Mouse (Mus musculus) heart, adult 11 months (tissue): ENCODE data around the gene Gm44502.

ENCODE experiments used
- DNase-seq: peaks from one replicate; pipeline ENCODE4 v3.0.0; 2022

The Gm44502 gene

DNA sequence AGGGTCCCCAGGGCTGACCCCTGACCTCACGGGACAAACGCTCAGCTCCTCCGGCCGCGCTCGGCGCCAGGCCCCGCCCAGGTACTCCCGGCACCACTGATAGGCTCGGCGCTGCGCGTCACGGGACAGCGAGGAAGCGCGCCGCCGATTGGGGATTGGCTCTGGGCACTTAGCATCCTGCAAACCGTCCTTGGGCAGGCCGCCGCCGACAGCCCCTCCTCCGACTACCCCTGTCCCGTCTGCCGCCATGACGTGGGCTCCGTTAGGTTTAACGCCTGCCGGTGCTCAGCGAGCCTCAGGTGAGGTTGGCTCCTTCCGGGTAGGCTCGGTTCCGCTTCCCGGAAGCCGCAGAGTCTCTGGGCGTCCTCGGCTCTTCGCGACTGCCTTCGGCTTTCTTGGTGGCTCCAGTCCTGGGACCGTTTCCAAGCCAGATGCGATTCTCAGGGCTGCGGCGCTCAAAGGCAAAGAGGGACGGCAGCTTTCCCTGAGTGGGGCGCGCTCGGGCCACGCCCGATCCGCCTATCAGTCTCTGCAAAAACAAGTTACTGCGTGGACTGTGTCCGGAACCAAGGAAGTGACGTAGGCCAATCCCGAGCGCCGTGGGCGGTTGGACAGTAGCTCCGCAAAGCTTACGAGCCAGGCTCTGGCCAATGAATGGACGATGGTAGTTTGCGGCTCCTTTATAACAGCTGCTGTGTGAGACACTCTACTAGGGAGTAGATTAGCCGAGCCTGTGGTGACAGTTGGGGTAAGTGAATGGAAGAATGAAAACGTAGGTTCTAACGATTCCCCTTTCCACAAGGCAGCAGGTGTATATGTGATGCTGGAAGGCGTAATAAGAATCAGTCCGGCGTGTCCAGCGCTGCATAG, at the start of gene Gm44502, which contains the start of the genes C730034F03Rik and Chkb:
Gene Gm44502 (minus strand): TSS at position 345 of the 870 bp plus-strand sequence.
Gene C730034F03Rik (plus strand): TSS at position 238 of the 870 bp plus-strand sequence.
Gene Chkb (minus strand): TSS at position 557 of the 870 bp plus-strand sequence.
- DNase-seq, result peak; percentile 100

DNA sequence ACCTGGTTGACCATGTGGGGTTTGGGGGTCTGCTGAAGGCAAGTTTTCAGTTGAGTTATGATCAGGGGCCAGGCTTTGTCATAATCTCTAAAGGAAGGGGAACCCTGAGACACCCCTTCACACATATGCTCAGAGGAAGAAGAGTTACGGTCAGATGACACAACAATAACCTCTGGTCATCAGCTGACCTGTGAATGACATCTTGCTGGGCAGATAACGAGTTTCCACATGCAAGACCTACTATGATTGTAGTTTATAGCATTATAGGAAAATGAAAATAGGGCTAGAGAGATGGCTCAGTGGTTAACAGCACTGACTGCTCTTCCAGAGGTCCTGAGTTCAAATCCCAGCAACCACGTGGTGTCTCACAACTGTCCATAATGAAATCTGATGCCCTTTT, 49.1 kb upstream of the Gm44502 start:
- no peak for DNase-seq

DNA sequence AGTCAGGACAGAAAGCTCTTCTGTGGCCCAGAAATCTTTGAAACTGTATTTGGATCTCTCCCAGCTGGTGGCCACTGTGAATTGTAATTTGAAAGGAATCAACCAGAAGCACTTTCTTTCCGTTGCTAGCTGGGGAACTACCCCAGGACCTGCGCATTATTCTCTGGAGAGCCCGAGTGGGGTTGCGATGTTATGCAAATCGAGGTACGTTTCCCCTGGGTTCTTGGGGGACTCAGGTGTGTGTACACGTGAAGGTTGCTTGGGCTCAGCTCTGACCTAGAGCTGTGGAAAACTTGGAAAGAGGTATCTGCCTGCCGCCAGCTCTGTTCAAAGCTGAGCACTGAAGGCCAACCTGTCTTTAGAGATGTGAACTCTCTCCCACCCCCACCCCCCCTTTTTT, 48.3 kb upstream of the Gm44502 start:
- DNase-seq, result peak; percentile 90

DNA sequence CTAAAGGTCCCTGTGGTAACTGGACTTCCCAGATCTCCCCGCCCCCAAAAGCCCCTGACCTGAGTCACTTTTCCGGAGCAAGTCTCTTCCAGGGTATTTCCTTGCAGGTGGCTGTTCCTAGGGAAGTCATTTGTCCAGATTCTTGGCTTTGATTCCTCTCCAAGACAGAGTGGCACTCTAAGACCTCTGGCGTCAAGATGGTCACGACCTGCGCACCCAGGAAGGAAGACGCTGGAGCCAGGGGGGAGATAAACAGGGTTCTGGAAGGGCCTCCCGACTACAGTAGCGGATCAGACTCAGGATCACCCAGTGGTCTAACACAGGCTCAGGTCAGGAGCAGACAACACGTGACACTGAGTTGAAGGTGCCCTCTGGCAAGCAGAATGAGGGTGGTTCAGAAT, 47.6 kb upstream of the Gm44502 start, which contains the start of gene Arsa:
Gene Arsa (minus strand): TSS at position 335 of the 401 bp plus-strand sequence.
- DNase-seq, result peak; percentile 98

DNA sequence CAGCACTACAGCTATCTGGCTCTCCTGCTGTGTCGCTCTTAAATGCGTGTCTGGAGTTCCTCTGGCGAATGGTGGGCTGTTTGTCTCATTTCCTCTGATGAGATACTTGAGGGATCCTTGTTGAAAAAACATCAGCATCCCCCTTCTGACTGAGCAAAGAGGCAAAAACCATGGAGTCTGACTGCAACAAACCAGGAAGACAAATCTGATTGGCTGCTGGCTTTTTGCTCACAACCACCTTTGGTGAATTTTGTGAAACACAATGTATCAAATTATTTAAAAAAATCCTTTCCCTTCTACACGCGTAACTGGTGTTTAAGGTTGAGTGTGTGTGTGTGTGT, 46.9 kb upstream of the Gm44502 start:
- no peak for DNase-seq

DNA sequence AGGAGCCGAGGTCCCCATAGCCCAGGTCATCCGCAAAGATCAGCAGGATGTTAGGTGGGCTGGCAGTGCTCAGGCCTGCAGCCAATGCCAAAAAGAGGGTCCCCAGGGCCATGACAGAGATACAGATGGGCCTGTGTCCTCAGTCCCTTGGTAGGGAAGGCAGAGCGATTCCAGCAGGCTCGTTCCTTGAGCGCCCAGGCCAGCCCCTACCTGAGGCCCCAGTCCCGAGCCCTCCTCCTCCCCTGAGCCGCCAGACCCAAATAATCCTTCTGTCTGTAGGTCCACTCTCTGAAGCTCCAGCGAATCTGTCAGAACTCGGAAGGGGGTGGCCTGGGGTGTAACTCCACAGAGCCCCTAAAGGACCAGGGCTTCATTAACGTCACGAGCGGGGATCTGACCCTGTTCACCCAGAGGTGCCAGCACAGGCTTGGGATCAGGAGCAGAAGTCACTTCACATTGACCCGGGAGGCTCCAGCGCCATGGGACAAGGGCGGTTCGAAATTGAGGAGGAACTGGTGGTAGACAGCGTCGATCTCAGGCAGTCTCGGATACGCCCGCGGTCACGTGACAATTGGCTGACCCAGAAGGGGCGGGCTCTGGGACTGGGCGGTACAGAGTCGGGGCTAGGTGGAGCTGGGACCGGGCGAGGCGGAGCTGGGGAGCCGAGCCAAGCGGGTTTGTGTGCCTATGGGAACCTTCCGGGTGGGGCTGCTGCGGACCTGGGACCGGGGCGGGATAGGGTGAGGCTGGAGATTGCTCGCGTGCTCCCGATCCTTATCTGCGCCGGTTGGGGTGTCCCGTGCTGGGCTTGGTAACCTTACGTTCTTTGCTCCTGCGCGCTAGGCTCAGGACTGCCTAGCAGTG, 46.3 kb upstream of the Gm44502 start:
- DNase-seq, result peak; percentile 100

DNA sequence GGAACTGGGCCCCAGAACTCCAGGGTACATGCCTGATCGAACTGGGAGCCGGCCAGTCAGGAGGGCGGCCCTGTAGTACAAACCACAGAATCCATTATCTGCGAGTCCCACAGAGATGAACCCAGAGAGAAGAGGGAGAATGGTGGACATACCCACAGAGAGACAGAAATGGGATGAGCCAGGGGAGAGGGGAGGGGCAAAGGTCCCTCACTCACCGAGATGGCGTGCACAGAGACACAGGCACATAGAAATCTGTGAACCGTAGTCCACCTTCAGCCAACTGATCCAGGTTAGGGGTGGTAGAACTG, 45.8 kb upstream of the Gm44502 start:
- DNase-seq, result peak; percentile 95

DNA sequence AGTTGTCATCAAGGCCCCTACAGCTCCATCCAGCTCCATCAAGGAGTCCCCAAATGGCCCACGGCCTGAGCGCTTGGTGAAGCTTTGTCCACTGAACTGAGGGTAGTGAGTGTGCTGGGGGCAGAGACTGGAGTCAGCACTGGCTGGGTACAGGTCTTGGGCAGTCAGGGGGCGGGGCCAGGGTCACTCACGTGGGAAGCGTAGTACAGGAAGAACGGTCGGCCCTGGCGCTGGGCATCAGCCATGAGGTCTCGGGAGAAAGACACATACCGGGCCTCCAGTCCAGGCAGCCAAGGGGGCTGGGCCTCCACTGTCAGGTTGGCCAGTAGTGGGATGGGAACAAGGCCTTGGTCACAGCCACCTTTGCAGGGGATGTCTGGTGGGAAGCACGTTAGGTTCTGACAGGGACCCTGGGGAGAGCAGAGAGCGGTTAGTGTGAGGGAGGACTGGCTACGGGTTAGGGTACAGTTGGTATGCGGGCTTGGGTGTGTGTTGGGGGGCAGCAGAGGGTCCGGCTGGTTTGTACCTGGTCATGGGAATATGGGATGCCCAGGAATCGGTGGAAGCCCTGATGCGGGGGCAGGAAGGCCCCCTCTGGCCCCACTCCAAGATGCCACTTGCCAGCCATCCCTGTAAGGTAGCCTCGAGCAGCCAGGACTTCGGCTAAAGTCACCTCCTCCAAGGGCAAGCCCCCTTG, 45.2 kb upstream of the Gm44502 start:
- DNase-seq, result peak; percentile 94

DNA sequence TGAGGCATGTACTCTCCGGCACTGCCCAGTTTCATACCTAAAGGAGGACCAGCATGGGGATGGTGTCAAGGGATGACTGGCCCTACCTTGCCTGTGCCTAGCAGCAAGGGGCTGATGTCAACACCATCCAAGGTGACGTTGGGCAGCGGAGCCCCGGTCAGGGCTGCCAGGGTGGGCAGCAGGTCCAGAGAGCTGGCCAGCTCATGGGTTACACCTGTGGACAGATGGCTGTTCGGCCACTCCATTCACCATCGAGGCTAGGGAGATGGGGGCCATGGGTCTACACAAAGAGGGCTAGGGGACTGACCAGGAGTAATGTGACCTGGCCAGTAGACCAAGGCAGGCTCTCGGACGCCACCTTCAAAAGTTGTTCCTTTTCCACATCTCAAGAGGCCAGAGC, 44.4 kb upstream of the Gm44502 start:
- DNase-seq, result peak; percentile 94

DNA sequence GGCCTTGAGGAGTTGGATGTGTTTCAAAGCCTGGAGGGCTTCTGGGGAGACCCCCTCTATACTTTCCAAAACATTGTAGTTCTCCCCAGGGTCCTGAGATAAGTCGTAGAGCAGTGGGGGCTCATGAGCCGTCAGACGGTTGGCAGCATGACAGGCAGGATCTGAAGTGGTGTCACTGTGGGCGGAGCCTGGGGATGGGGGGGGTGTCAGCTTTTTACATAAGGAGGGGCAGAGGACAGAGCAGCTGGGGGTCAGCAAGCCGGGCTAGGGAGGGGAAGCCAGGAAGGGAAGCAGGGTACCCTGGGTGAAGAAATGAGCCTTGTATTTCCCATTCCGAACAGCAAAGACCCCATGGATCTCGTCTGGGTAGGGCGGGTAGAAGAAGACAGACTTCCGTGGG, 43.9 kb upstream of the Gm44502 start:
- DNase-seq, result peak; percentile 91

DNA sequence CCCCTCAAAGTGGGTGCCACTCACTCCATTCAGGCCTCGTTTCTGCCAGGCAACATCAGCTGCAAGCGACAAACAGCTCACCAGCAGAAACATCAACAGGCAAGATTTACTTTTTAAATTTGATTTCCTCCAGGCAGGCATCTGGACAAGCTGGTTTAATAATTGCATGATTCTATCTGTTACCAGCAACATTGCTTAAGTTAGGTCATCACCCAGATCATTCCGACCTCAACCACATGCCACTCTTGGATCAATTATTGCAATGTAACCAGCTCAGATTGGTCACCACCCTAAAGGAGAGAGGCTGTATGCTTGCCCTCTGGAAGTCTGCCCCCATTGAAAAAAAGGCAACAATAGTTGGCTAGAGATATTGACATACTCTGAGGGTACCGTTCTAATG, 42.0 kb upstream of the Gm44502 start:
- DNase-seq, result no peak

DNA sequence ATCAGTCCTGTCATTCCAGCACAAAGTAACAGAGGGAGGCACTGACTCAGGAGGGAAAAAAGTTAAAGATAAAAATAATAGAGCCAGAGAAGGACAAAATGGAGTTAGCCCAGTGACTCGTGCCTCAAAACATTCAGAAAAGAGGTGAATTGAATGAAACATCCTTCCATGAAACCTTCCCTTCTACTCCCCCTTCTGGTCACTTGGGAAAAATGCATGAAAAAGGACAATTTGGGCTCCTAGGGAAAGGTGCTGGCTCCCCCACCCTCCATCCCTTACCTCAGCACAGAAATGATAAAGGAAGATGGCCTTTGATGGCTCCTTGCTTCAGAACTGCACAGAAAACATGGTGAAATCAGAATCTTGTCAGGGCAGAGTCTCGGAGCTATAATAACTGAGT, 39.1 kb upstream of the Gm44502 start:
- DNase-seq, result peak; percentile 69

DNA sequence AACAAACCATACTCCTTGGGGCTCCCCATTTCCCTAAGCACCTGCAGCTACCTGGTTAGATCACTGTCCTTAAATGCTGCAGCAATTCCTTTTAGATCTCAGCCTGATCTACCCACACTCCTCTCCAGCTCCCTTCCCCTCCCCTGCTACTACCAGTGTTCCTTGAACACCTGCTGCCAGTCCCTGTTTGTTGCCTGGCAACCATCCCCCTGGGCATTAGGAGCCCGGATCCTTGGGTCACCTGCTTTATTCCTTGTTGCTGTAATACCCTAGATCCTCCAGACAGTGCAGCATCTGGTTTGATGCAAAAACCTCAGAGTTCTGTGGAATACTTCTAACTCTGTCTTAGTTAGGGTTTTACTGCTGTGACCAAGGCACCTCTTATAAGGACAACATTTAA, 35.6 kb upstream of the Gm44502 start:
- DNase-seq, result peak; percentile 76

DNA sequence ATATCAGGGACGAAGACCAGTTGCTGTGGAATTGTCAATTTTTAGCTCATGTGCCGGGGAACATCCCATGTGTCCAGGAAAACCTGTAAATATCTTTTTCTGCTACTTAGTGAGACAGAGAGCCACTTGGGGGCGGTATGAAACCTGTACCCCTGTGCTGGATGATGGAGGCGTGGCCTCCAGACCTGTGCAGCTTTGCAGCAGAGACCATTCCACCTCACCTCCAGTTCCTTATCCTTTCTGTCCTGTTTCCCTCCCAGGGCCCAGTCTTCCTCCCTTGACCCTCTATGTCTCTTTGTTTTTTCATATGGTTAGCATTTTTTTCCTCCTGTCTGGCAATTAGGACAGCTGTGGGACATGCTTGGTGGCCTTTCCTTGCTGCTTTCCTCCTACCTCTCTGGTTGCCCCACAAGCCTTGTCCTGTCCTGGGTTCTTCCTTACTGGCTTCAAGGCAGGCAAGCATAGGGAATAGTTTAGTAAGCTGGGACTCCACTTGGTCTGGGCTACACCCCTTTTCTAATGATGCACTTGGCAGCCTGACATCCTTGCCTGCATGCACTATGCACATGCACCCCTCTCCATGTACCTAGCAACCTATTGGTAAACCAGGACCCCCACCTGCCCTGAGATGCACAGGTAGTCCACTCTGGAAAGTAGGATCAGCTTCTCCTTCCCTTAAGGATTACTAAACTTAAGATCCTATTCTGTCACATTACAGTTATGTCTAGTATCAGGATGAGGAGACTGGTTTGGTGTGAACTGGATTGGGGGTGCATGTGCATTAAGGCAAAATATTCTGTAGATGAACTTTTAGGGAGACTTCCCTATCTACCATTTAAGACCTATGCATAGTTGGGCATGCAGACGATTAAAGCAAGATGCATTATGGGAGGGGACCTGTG, 34.1 kb upstream of the Gm44502 start:
- peak; percentile 88 for DNase-seq

DNA sequence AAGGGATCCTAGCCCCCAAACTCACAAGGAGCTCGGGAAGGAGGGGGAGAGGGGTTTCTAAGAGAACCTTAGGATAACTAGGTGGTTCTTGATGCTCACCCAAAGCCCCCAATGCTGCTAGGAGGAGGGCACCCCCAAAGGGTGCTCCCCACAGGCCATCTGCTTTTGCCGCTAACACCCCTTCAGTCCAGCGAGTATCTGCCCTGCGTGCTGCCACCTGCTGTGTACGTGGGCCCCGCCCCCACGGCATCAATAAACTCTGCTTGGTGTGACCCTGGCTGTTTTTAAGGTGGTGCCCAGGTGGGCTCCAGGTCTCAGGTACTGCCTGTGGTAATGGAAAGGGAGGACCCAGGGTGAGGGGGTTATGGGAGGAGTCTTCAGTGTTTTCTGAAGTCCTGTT, 32.7 kb upstream of the Gm44502 start:
- peak; percentile 71 for DNase-seq

DNA sequence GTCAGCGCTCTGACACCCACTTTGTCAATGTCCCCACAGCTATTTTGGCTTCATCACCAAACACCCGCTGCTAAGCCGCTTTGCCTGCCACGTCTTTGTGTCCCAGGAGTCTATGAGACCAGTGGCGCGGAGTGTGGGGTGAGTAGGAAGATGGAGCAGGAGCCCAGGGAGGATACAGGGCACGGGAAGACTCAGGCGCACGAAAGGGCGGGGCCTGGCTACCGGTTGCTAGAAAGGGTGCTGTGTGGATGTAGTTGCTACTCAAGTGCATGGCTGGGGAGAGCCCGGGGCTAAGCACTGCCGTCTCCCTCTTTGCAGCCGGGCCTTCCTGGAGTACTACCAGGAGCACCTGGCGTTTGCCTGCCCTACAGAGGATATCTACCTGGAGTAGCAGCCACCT, 31.8 kb upstream of the Gm44502 start:
- peak; percentile 87 for DNase-seq

DNA sequence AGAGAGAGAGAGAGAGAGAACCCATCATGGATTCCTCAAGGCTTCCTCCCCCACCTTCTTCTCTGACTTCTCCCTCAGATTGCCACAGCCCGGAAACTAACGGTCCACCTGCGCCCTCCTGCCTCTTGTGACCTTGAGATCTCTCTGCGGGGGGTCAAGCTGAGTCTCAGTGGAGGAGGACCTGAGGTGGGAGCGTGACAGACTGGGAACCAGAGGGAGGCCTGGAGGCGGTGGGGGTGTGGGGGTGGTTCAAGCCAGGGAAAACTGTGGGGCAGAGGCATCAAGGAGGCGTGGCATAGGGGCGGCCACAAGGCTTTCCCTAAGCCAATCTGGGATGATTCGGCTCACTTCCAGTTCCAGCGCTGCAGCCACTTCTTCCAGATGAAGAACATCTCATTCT, 30.8 kb upstream of the Gm44502 start:
- DNase-seq, result peak; percentile 77

DNA sequence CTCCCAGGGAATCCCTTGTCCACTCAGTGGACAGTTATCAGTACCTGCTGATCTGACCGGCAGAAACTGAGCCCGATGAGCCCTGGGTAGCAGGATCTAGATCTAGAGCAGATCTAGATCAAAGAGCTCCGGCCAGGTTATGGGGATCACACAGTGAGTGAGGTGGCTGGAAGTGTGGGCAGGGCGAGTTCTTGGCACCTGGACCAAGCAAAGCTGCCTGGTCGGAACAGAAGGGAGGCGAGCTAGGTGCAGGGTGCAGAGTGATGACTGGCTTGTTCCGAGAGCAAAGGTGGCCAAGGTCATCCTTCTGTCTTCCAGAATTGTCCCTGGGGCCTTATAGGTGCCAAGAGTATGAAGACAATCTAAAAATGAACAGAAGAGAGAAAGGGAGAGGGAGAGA, 30.3 kb upstream of the Gm44502 start:
- DNase-seq, result peak; percentile 56

DNA sequence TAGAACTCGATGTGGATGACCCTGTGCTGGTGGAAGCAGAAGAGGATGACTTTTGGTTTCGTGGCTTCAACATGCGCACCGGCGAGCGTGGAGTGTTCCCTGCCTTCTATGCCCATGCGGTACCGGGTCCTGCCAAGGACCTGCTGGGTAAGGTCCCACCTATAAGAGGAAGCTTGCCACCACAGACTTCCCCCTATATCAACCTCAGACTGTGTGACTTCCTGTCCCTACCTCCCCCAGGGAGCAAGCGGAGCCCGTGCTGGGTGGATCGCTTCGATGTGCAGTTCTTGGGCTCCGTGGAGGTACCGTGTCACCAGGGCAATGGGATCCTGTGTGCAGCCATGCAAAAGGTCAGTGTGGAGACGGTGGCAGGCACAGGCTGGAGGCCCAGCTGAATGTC, 29.4 kb upstream of the Gm44502 start:
- DNase-seq, result peak; percentile 79

DNA sequence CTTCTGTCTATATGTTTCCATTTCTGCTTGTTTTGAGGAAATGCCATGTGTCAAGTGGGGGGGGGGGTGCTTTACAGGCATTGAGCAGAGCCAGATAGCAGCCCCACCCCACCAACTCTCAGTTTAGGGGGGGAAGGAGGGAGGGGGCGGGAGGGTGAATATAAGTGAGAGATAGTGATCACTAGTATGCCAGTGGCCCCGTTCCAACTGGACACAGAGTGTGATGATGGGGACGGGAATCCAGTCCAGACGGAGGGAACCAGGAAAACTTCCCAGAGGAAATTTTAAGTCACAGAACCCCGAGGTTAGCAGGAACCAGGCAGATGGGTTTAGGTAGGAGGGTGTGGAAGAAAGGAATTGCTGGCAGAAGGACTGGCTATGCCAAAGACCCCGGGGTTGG, 26.1 kb upstream of the Gm44502 start:
- peak; percentile 50 for DNase-seq

DNA sequence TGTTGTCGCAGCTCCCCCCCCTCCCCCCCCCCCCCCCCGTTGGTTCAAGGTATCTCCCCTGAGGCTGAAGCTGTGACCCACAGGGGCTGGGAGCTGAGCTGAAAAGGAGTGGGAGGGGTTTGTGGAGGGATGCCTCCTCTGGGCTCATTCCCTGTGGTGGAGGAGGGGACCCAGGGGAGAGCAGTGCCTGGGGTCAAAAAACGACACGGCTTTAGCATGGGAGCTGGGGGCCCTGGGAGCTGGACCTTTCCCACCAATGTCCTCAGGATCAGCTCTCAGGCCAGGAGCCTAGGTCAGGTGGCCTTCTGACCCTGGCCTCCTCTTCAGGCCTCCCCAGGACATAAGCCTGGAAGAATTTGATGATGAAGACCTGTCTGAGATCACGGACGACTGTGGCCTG, 25.4 kb upstream of the Gm44502 start:
- DNase-seq, result peak; percentile 74

DNA sequence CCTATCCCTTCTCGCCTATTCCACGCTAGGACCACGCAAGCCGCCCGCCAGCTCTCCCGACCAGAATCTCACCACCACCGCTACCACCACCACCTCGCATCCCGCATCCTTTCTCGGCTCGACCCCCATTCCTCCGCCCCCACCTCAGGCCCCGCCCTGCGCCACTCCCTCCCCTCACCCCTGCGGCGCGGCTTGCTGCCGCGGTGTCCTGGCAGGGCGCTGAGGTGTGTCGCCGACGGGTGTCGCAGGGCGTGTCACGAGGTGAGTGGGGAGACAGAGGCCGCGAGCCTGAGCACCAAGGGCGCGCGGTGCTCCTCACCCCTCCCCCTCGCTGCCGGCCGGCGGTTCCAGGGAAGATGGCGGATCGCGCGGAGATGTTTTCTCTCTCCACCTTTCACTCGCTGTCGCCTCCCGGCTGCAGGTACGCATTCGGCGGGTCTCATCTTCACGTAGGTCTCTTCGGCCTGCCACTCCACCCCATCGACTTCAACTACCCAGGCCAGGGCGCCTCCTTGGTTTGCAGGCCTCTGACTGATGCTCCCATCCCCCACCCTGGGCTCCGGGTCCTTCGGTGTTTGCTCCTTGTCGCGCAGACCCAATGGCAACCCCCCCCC, 24.5 kb upstream of the Gm44502 start, which contains the start of gene Mapk8ip2:
Gene Mapk8ip2 (plus strand): TSS at position 49 of the 614 bp plus-strand sequence.
- peak; percentile 87 for DNase-seq
